Mouse (Mus musculus) megakaryocyte, embryonic 14.5 days (primary cell): ENCODE data around the gene Pgam5.

ENCODE experiments used
- FLI1 ChIP-seq: IDR thresholded peaks from 2 replicates; pipeline ENCODE4 v1.6.1; 2012; ENCODE audit warnings: low read length, inconsistent platforms, mixed read lengths
- GATA1 ChIP-seq: IDR thresholded peaks from 3 replicates; pipeline ENCODE4 v1.6.1; 2012; ENCODE audit warnings: mixed read lengths, low read length, inconsistent platforms, borderline replicate concordance

- no peak for TF ChIP-seq GATA1
- TF ChIP-seq FLI1, result no peak
These were observed 30.9 kb upstream of the Pgam5 start for GRCm38 (mm10) chr5:110300591-110300990.
